Mouse (Mus musculus) embryonic fibroblast, embryonic 13.5 days (primary cell): Measurements from ENCODE around the gene Il17rd.

Experiments used
- CTCF ChIP-seq: IDR thresholded peaks from 2 replicates; pipeline ENCODE4 v1.5.1; 2011; ENCODE audit warnings: mild to moderate bottlenecking, control low read depth, low read length, moderate library complexity, borderline replicate concordance; ENCODE audit not compliant: insufficient read depth
- POLR2A ChIP-seq: IDR thresholded peaks from 2 replicates; pipeline ENCODE4 v1.6.1; 2011; ENCODE audit warnings: low read depth, mild to moderate bottlenecking, control low read depth, low read length, moderate library complexity

DNA sequence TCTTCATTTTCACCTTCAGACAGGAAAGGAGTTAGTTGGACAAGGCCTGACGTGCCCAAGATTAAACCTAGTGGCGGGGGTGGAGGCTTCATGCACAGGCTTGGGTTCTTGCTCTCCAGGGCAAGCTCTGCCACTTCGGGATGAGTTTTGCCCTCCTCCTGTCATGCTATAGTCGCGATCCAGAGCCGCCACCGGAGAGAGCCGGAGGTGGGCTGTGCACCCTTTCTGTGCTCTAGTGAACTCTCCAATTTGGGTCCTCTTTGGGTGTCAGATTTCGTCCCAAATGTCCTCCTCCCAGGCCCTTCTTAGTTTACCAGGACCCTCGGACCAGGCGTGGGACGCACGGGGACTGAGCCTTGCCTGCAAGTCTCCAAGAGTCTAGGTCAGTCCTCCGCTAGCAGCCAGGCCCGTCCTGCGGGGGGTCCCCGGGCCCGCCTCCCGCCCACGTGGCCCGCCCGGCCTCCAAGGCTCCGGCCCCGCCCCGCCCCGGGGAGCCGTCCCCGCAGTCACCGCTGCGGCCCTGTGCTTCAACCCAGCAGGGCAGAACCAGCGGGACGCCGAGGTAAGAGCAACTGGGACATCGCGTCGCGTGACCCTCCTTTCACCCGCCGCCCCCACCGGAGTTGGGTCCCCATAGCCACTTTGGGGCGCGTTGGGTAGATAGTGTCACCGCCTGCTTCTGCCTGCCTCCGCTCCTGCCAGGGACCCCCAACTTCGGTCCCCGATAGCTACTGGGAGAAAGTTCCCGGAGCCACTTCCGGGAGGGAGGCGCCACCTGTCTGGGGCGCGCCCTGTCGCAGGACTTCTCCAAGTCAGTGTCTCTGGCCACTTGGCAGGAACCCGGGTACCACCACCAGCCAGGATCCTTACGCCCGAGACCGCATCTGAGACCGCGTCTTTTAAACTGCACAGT is 75.9 kb downstream of the Il17rd start, which contains the start of gene Arhgef3:
- TF ChIP-seq POLR2A: peak; percentile 67
- TF ChIP-seq CTCF: no peak
